Mouse (Mus musculus): ENCODE data around the gene Man2a2. TPM values are rescaled to one million over a fixed set of nuclear protein-coding genes. Genes with fewer than 3 reads are reported as not detected.

Man2a2 gene
- polyA plus RNA-seq (2014; fragmentation: Illumina TruSeq; extraction: RNeasy Lipid Tissue Mini Kit (QIAGEN cat#74804); ENCODE audit: low replicate concordance): 3.3 TPM

GRCm38 (mm10) chr7:80371041-80371751 is at the start of gene Man2a2:
Gene Man2a2, minus strand, starts transcription at chr7:80371375.

GRCm38 (mm10) chr7:80405188-80405695 is 34.1 kb upstream of the Man2a2 start, which contains the start of gene Furin:
Gene Furin, minus strand, starts transcription at chr7:80405436.

GRCm38 (mm10) chr7:80387633-80388543 is 16.7 kb upstream of the Man2a2 start, which contains the start of gene Fes:
Gene Fes, minus strand, starts transcription at chr7:80387946.

GRCm38 (mm10) chr7:80342858-80343257 is 28.3 kb downstream of the Man2a2 start, which contains the start of gene Hddc3:
Gene Hddc3, plus strand, starts transcription at chr7:80343104.

GRCm38 (mm10) chr7:80340793-80341192 is 30.4 kb downstream of the Man2a2 start, which contains the start of gene Unc45a:
Gene Unc45a, minus strand, starts transcription at chr7:80341005.

GRCm38 (mm10) chr7:80324043-80324815 is 46.9 kb downstream of the Man2a2 start, which contains the start of gene Rccd1:
Gene Rccd1, minus strand, starts transcription at chr7:80324454.

Other genes starting within 250 kb of the Man2a2 start
- 2.6 TPM for gene Sema4b, start 184.5 kb downstream of the Man2a2 start, polyA plus RNA-seq (2014; fragmentation: Illumina TruSeq; extraction: RNeasy Lipid Tissue Mini Kit (QIAGEN cat#74804); ENCODE audit: low replicate concordance)
- 18.0 TPM for gene Cib1, start 138.6 kb downstream of the Man2a2 start, polyA plus RNA-seq (2014; fragmentation: Illumina TruSeq; extraction: RNeasy Lipid Tissue Mini Kit (QIAGEN cat#74804); ENCODE audit: low replicate concordance)
- gene Gdpgp1, start 138.5 kb downstream of the Man2a2 start, polyA plus RNA-seq (2014; fragmentation: Illumina TruSeq; extraction: RNeasy Lipid Tissue Mini Kit (QIAGEN cat#74804); ENCODE audit: low replicate concordance): 1.9 TPM
- not detected for gene Ttll13, start 125.0 kb downstream of the Man2a2 start, polyA plus RNA-seq (2014; fragmentation: Illumina TruSeq; extraction: RNeasy Lipid Tissue Mini Kit (QIAGEN cat#74804); ENCODE audit: low replicate concordance)
- gene Ngrn, start 110.2 kb downstream of the Man2a2 start, polyA plus RNA-seq (2014; fragmentation: Illumina TruSeq; extraction: RNeasy Lipid Tissue Mini Kit (QIAGEN cat#74804); ENCODE audit: low replicate concordance): 9.5 TPM
- gene Vps33b, start 101.7 kb downstream of the Man2a2 start, polyA plus RNA-seq (2014; fragmentation: Illumina TruSeq; extraction: RNeasy Lipid Tissue Mini Kit (QIAGEN cat#74804); ENCODE audit: low replicate concordance): 4.6 TPM
- gene Prc1, start 76.9 kb downstream of the Man2a2 start, polyA plus RNA-seq (2014; fragmentation: Illumina TruSeq; extraction: RNeasy Lipid Tissue Mini Kit (QIAGEN cat#74804); ENCODE audit: low replicate concordance): 28.1 TPM
- 2.9 TPM for gene Rccd1, start 46.9 kb downstream of the Man2a2 start, polyA plus RNA-seq (2014; fragmentation: Illumina TruSeq; extraction: RNeasy Lipid Tissue Mini Kit (QIAGEN cat#74804); ENCODE audit: low replicate concordance)
- 1.2 TPM for gene Unc45a, start 30.4 kb downstream of the Man2a2 start, polyA plus RNA-seq (2014; fragmentation: Illumina TruSeq; extraction: RNeasy Lipid Tissue Mini Kit (QIAGEN cat#74804); ENCODE audit: low replicate concordance)
- gene Hddc3, start 28.3 kb downstream of the Man2a2 start, polyA plus RNA-seq (2014; fragmentation: Illumina TruSeq; extraction: RNeasy Lipid Tissue Mini Kit (QIAGEN cat#74804); ENCODE audit: low replicate concordance): 11.0 TPM
- 0.48 TPM for gene Fes, start 16.6 kb upstream of the Man2a2 start, polyA plus RNA-seq (2014; fragmentation: Illumina TruSeq; extraction: RNeasy Lipid Tissue Mini Kit (QIAGEN cat#74804); ENCODE audit: low replicate concordance)
- 1.1 TPM for gene Furin, start 34.1 kb upstream of the Man2a2 start, polyA plus RNA-seq (2014; fragmentation: Illumina TruSeq; extraction: RNeasy Lipid Tissue Mini Kit (QIAGEN cat#74804); ENCODE audit: low replicate concordance)
- gene Blm, start 163.7 kb upstream of the Man2a2 start, polyA plus RNA-seq (2014; fragmentation: Illumina TruSeq; extraction: RNeasy Lipid Tissue Mini Kit (QIAGEN cat#74804); ENCODE audit: low replicate concordance): 10.6 TPM

Measured in small intestine, adult 10 weeks (tissue).